Mouse (Mus musculus): ENCODE data around the gene Nid2.

- TF ChIP-seq POLR2A (IDR thresholded peaks at IDR 0.05; ENCODE audit: borderline replicate concordance, extremely low read depth, low read depth, low read length): no peak
- no peak for TF ChIP-seq CTCF (IDR thresholded peaks at IDR 0.05; ENCODE audit: insufficient read depth, low read length)
Measured at GRCm38 (mm10) chr14:19796541-19797304, 45.7 kb downstream of the Nid2 start.

All from lung, adult 2 months (tissue).